Mouse (Mus musculus) stomach, embryonic 15.5 days (tissue): ENCODE data around the gene Gm21987. TPM values are rescaled to one million over a fixed set of nuclear protein-coding genes. Genes with fewer than 3 reads are reported as not detected.
"Not testable (repeated sequence)": the region's sequence is repeated elsewhere in the genome, so short reads cannot be mapped to it uniquely, and the experiment has no call there.

ENCODE experiments used
- ATAC-seq: fragments of 200-750 bp; cut with Nextera tagmentation; 2 replicates; pipeline ENCODE4 v1.8.0; 2017; ENCODE audit warnings: low read depth, moderate number of reproducible peaks, moderate TSS enrichment; ENCODE audit not compliant: insufficient read depth, low FRiP score
- H3K27ac ChIP-seq: fragments of 300-500 bp; sonication (generic); 2 replicates; pipeline ENCODE4 v1.5.1; 2015; ENCODE audit warnings: mild to moderate bottlenecking, inconsistent platforms
- H3K27me3 ChIP-seq: fragments of 300-500 bp; sonication (generic); replicated peaks from 2 replicates; pipeline ENCODE4 v1.6.1; 2015; ENCODE audit warnings: inconsistent platforms
- H3K36me3 ChIP-seq: fragments of 300-500 bp; sonication (generic); 2 replicates; pipeline ENCODE4 v1.6.1; 2015; ENCODE audit warnings: inconsistent platforms
- H3K4me1 ChIP-seq: fragments of 300-500 bp; sonication (generic); 2 replicates; pipeline ENCODE4 v1.6.1; 2015; ENCODE audit warnings: inconsistent platforms
- H3K4me2 ChIP-seq: fragments of 300-500 bp; sonication (generic); 2 replicates; pipeline ENCODE4 v1.6.1; 2015; ENCODE audit warnings: mild to moderate bottlenecking, inconsistent platforms
- H3K4me3 ChIP-seq: fragments of 300-500 bp; sonication (generic); replicated peaks from 2 replicates; pipeline ENCODE4 v1.5.1; 2015; ENCODE audit warnings: inconsistent platforms
- H3K9ac ChIP-seq: fragments of 300-500 bp; sonication (generic); 2 replicates; pipeline ENCODE4 v1.6.1; 2015; ENCODE audit warnings: inconsistent platforms
- H3K9me3 ChIP-seq: fragments of 300-500 bp; sonication (generic); 2 replicates; pipeline ENCODE4 v1.6.1; 2016; ENCODE audit warnings: inconsistent platforms
- WGBS: fragments of 180-500 bp; shearing (Covaris S2); methylation state at CpG from one replicate; pipeline ENCODE4 v1.1.7; 2015; 5-methylcytosine and 5-hydroxymethylcytosine counted together
- polyA plus RNA-seq: library from polyadenylated mRNA; unstranded; fragments of >200 nt; fragmentation: Nextera tagmentation; extraction: Ambion mirVana; gene quantifications from 2 replicates; pipeline ENCODE4 v1.2.1, GENCODE M21; 2015

The Gm21987 gene
- polyA plus RNA-seq, 1 experiment from 2014 or later: not detected

DNA sequence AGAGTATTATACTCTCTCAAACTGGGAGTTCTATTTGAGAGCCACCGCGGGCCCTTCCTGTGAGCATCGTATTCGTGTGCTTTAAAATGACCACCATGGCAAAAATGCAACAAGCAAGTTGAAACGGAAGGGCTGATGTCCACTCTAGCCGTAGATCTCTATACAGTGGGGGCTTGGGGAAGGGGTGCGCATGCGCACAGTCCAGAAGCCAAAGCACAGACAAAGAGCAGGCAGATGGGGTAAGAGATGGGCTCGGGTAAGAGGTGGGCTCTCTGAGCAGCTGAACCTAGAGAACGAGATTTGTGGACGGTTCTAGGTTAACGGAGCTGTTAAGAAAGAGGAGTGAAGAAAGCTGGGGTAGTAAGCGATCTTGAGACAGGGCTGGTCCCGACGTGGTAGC, 22.5 kb upstream of the Gm21987 start:
- no peak overlapping the region for H3K4me2 ChIP-seq
- no peak overlapping the region for H3K4me3 ChIP-seq
- no peak overlapping the region for H3K9ac ChIP-seq
- no peaks in the 10 kb centered on the region for H3K9me3 ChIP-seq
- no peaks in the 10 kb centered on the region for H3K27me3 ChIP-seq
- no peak for ATAC-seq
- H3K36me3 ChIP-seq: no peaks in the 10 kb centered on the region
- no peak overlapping the region for H3K27ac ChIP-seq
- 93% methylated on average over 15 of the region's 15 CpGs for WGBS
- H3K4me1 ChIP-seq: no peaks in the 10 kb centered on the region

- no peaks in the 10 kb centered on the region for H3K27me3 ChIP-seq
- 86% methylated on average over 11 of the region's 11 CpGs for WGBS
- no peaks in the 10 kb centered on the region for H3K9me3 ChIP-seq
- H3K27ac ChIP-seq: no peak overlapping the region
- no peak overlapping the region for H3K4me2 ChIP-seq
- no peaks in the 10 kb centered on the region for H3K4me1 ChIP-seq
- no peak overlapping the region for H3K9ac ChIP-seq
- H3K36me3 ChIP-seq: no peaks in the 10 kb centered on the region
- no peak overlapping the region for H3K4me3 ChIP-seq
- no peak for ATAC-seq
Observed at GRCm38 (mm10) chr16:38326778-38327397, 20.0 kb upstream of the Gm21987 start.

GRCm38 (mm10) chr16:38329340-38329739, 17.5 kb upstream of the Gm21987 start:
- Histone ChIP-seq H3K36me3 (no peaks in the 10 kb centered on the region), H3K9me3 (no peaks in the 10 kb centered on the region), H3K27me3 (no peaks in the 10 kb centered on the region), H3K9ac (no peak overlapping the region), H3K27ac (no peak overlapping the region), H3K4me2 (no peak overlapping the region), H3K4me3 (no peak overlapping the region), H3K4me1 (no peaks in the 10 kb centered on the region)
- WGBS: 83% methylated on average over 3 of the region's 3 CpGs
- ATAC-seq: no peak

GRCm38 (mm10) chr16:38334431-38334830, 12.4 kb upstream of the Gm21987 start:
- H3K27ac ChIP-seq: no peak overlapping the region
- H3K4me1 ChIP-seq: no peaks in the 10 kb centered on the region
- ATAC-seq: no peak
- H3K9me3 ChIP-seq: no peaks in the 10 kb centered on the region
- no peaks in the 10 kb centered on the region for H3K36me3 ChIP-seq
- 27% methylated on average over 6 of the region's 6 CpGs for WGBS
- H3K9ac ChIP-seq: no peak overlapping the region
- H3K27me3 ChIP-seq: no peaks in the 10 kb centered on the region
- H3K4me3 ChIP-seq: no peak overlapping the region
- no peak overlapping the region for H3K4me2 ChIP-seq

- H3K4me1 ChIP-seq, H3K4me3 ChIP-seq, H3K4me2 ChIP-seq, H3K27ac ChIP-seq, H3K9ac ChIP-seq, H3K36me3 ChIP-seq, H3K9me3 ChIP-seq, H3K27me3 ChIP-seq, ATAC-seq: not testable (repeated sequence)
- WGBS: 83% methylated on average over 4 of the region's 4 CpGs
Observed at GRCm38 (mm10) chr16:38338077-38338476, 8.8 kb upstream of the Gm21987 start.

GRCm38 (mm10) chr16:38341396-38342324, 5.2 kb upstream of the Gm21987 start, which contains the start of gene Maats1:
Maats1 (minus strand) TSS chr16:38342143.
- H3K4me2 ChIP-seq: peak within 1 kb of the TSS; percentile 74
- peaks cover 8% of the 10 kb centered on the region for H3K4me1 ChIP-seq
- peak within 1 kb of the TSS; percentile 35 for H3K4me3 ChIP-seq
- H3K9me3 ChIP-seq: no peaks in the 10 kb centered on the region
- no peaks in the 10 kb centered on the region for H3K27me3 ChIP-seq
- H3K27ac ChIP-seq: no peak within 1 kb of the TSS
- H3K36me3 ChIP-seq: no peaks in the 10 kb centered on the region
- ATAC-seq: peak; percentile 82
- no peak within 1 kb of the TSS for H3K9ac ChIP-seq
- WGBS: 12% methylated on average over 30 of the region's 30 CpGs

GRCm38 (mm10) chr16:38344941-38345725, 1.7 kb upstream of the Gm21987 start:
- no peak overlapping the region for H3K27ac ChIP-seq
- no peak for ATAC-seq

GRCm38 (mm10) chr16:38347588-38347987, 748 bp downstream of the Gm21987 start:
- Histone ChIP-seq H3K9me3 (no peaks in the 10 kb centered on the region), H3K9ac (peak overlapping the region; percentile 81; the same call in 1 of the 2 replicates), H3K4me1 (peaks cover 7% of the 10 kb centered on the region; the same call in 1 of the 2 replicates), H3K27ac (no peak overlapping the region), H3K4me2 (peak overlapping the region; percentile 62), H3K36me3 (0 out of 2 replicates have a peak, but pooled peaks cover 5% of the 10 kb centered on the region), H3K4me3 (peak overlapping the region; percentile 90), H3K27me3 (no peaks in the 10 kb centered on the region)
- 55% methylated on average over 6 of the region's 6 CpGs for WGBS
- no peak for ATAC-seq

More at GRCm38 (mm10) chr16:38344941-38345725, 1.7 kb upstream of the Gm21987 start:
- no peaks in the 10 kb centered on the region for H3K27me3 ChIP-seq
- H3K36me3 ChIP-seq: no peaks in the 10 kb centered on the region
- H3K4me2 ChIP-seq: no peak overlapping the region
- H3K9me3 ChIP-seq: no peaks in the 10 kb centered on the region
- 65% methylated on average over 3 of the region's 3 CpGs for WGBS
- peaks cover 16% of the 10 kb centered on the region for H3K4me1 ChIP-seq
- H3K4me3 ChIP-seq: no peak overlapping the region
- no peak overlapping the region for H3K9ac ChIP-seq

DNA sequence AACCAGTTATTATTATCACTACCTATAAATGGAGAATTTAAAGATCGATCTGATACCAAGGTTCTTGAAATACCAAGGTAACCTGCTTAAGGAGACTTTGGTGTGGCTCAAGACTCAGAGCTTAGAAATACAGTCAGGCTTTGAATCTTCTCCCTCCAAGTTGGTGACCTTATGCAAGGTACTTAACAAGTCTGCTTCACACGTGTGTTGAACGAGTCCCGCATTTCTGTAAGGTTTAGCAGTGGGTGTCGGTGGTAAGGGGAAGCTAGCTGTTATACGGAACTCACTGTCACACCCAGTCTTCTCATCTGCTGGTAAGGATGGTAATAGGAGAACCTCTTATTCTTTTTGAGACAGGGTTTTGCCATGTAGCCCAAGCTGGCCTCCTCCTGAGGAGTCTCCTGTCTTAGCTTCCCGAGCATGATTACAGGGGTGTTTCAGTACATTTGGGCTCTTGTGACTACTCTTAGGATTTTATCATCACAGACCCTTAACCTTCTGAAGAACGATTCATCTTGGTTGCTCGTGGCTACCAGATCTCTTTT, 1.4 kb downstream of the Gm21987 start:
- Histone ChIP-seq H3K4me1 (peaks cover 7% of the 10 kb centered on the region; the same call in 1 of the 2 replicates), H3K4me2 (peak overlapping the region; percentile 62; the same call in 1 of the 2 replicates), H3K27me3 (no peaks in the 10 kb centered on the region), H3K4me3 (no peak overlapping the region), H3K36me3 (0 out of 2 replicates have a peak, but pooled peaks cover 5% of the 10 kb centered on the region), H3K27ac (no peak overlapping the region), H3K9me3 (no peaks in the 10 kb centered on the region), H3K9ac (no peak overlapping the region)
- no peak for ATAC-seq
- WGBS: 87% methylated on average over 9 of the region's 9 CpGs

DNA sequence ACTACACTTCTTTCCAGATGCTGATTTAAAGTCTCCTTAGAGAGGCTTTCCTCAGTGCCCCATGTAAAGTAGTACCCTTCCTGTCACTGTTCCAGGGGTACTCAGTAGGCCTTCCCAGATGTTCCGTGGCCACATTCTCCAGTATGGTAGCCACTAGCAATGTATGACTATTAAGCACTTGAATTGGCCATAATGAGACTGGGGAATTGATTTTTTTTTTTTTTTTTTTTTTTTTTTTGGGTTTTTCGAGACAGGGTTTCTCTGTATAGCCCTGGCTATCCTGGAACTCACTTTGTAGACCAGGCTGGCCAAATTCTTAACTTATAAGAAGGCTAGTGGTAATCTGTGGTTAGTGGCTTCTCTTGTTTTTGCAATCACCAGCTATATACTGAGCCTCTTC, 3.0 kb downstream of the Gm21987 start:
- WGBS: 88% methylated on average over 2 of the region's 2 CpGs
- H3K9me3 ChIP-seq: no peaks in the 10 kb centered on the region
- H3K27me3 ChIP-seq: no peaks in the 10 kb centered on the region
- no peak overlapping the region for H3K4me3 ChIP-seq
- H3K9ac ChIP-seq: no peak overlapping the region
- H3K4me1 ChIP-seq: peaks cover 7% of the 10 kb centered on the region; the same call in 1 of the 2 replicates
- ATAC-seq: no peak
- H3K4me2 ChIP-seq: no peak overlapping the region
- 0 out of 2 replicates have a peak, but pooled peaks cover 9% of the 10 kb centered on the region for H3K36me3 ChIP-seq
- H3K27ac ChIP-seq: no peak overlapping the region

DNA sequence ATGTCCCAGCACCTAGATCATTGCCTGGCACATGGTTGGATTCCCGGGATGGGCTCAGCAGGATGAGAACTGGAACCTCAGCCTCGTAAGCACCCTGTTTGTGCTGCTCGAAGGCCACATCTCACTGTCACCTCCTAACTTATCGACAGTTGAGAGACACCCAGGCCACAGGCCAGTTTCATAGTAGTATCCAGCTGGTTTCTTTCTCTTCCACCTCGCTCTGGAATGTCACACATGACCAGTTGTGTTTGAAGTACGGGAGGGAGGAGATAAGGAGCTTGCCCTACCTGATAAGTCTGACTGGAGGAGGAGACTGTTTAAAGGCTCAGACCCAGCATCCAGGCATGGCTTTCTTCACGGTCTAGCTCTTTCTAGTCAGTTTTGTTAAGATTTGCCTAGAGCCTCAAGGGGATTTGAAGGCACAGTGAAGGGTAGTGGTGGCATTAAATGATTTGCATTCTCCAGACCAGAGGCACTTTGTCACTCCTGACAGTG, 3.6 kb downstream of the Gm21987 start:
- WGBS: 51% methylated on average over 7 of the region's 7 CpGs
- H3K9me3 ChIP-seq: no peaks in the 10 kb centered on the region
- no peak overlapping the region for H3K4me3 ChIP-seq
- H3K4me1 ChIP-seq: peaks cover 7% of the 10 kb centered on the region; the same call in 1 of the 2 replicates
- no peak overlapping the region for H3K9ac ChIP-seq
- 0 out of 2 replicates have a peak, but pooled peaks cover 9% of the 10 kb centered on the region for H3K36me3 ChIP-seq
- H3K27me3 ChIP-seq: no peaks in the 10 kb centered on the region
- no peak overlapping the region for H3K4me2 ChIP-seq
- peak; percentile 63 for ATAC-seq
- no peak overlapping the region; the same call in 1 of the 2 replicates for H3K27ac ChIP-seq
